Mouse (Mus musculus) ES-Bruce4 (cell line): ENCODE results near the gene Serpinb1c.
"Not testable (repeated sequence)": the region's sequence is repeated elsewhere in the genome, so short reads cannot be mapped to it uniquely, and the experiment has no call there.

ENCODE experiments used
- CTCF ChIP-seq: IDR thresholded peaks from one replicate; pipeline ENCODE4 v1.8.1; 2011; ENCODE audit warnings: low read depth, low read length
- POLR2A ChIP-seq: IDR thresholded peaks from one replicate; pipeline ENCODE4 v1.8.1; 2011; ENCODE audit warnings: low read length; ENCODE audit not compliant: insufficient read depth

GRCm38 (mm10) chr13:32864529-32864928 lies 33.5 kb downstream of the Serpinb1c start:
- not testable (repeated sequence) for TF ChIP-seq CTCF, POLR2A
